Mouse (Mus musculus) adrenal gland, postnatal 10 days (tissue): Measurements from ENCODE around the gene Uqcrh. TPM values are rescaled to one million over a fixed set of nuclear protein-coding genes. Genes with fewer than 3 reads are reported as not detected.

Source experiments
- DNase-seq: peaks from one replicate; pipeline ENCODE4 v3.0.0; 2021; ENCODE audit warnings: mixed read lengths
- total RNA-seq, 2 experiments: library from RNA; stranded (reverse); gene quantifications; 2 replicates each; pipeline ENCODE4 v1.2.3; 2021

The Uqcrh gene
- total RNA-seq, 2 experiments from 2014 or later = 1,050 to 1,199 TPM

- DNase-seq = no peak
These were observed 17.3 kb downstream of the Uqcrh start for GRCm38 (mm10) chr4:116057559-116057958.

GRCm38 (mm10) chr4:116053399-116053961 is 21.4 kb downstream of the Uqcrh start, which contains the start of gene Nsun4:
Gene Nsun4, minus strand, starts transcription at chr4:116053876.
- DNase-seq = peak; percentile 93

GRCm38 (mm10) chr4:116052526-116053293 is 22.2 kb downstream of the Uqcrh start:
- peak; percentile 59 for DNase-seq

- DNase-seq = no peak
These were observed 25.7 kb downstream of the Uqcrh start for GRCm38 (mm10) chr4:116049211-116049610.

GRCm38 (mm10) chr4:116048130-116048920 is 26.5 kb downstream of the Uqcrh start:
- peak; percentile 38 for DNase-seq

- no peak for DNase-seq
These were observed 27.2 kb downstream of the Uqcrh start for GRCm38 (mm10) chr4:116047681-116048080.

- no peak for DNase-seq
These were observed 28.3 kb downstream of the Uqcrh start for GRCm38 (mm10) chr4:116046604-116047003.

- no peak for DNase-seq
These were observed 32.7 kb downstream of the Uqcrh start for GRCm38 (mm10) chr4:116042186-116042585.

GRCm38 (mm10) chr4:116040466-116040865 is 34.4 kb downstream of the Uqcrh start:
- no peak for DNase-seq

GRCm38 (mm10) chr4:116033374-116033773 is 41.5 kb downstream of the Uqcrh start:
- DNase-seq = no peak

- no peak for DNase-seq
These were observed 42.0 kb downstream of the Uqcrh start for GRCm38 (mm10) chr4:116032906-116033305.

- no peak for DNase-seq
These were observed 56.7 kb downstream of the Uqcrh start, which contains the start of gene Faah for GRCm38 (mm10) chr4:116017902-116018746. Gene Faah, minus strand, starts transcription at chr4:116017926.

- DNase-seq = peak; percentile 87
These were observed 57.5 kb downstream of the Uqcrh start for GRCm38 (mm10) chr4:116017300-116017901.

Other genes starting within 250 kb of the Uqcrh start
- gene Mob3c, start 247.0 kb downstream of the Uqcrh start, total RNA-seq = 10 to 100 TPM; 13.8 to 15.1 TPM
- 10 to 100 TPM; 30.4 to 43.9 TPM for gene Mknk1, start 235.9 kb downstream of the Uqcrh start, total RNA-seq
- not detected for gene Kncn, start 190.7 kb downstream of the Uqcrh start, total RNA-seq
- not detected for gene 6430628N08Rik, start 184.4 kb downstream of the Uqcrh start, total RNA-seq
- not detected for gene Dmbx1, start 135.1 kb downstream of the Uqcrh start, total RNA-seq
- 10 to 100 TPM in 1 of 2 experiments, 1 to 10 TPM in 1; 9.8 to 13.8 TPM for gene Faah, start 57.1 kb downstream of the Uqcrh start, total RNA-seq
- 10 to 100 TPM; 24.1 to 28.4 TPM for gene Nsun4, start 21.2 kb downstream of the Uqcrh start, total RNA-seq
- 10 to 100 TPM; 54.5 to 60.0 TPM for gene Lrrc41, start 198 bp upstream of the Uqcrh start, total RNA-seq
- 1 to 10 TPM; 4.3 to 6.5 TPM for gene Rad54l, start 48.6 kb upstream of the Uqcrh start, total RNA-seq
- gene Pomgnt1, start 48.8 kb upstream of the Uqcrh start, total RNA-seq = 10 to 100 TPM; 66.1 to 73.4 TPM
- gene Lurap1, start 76.3 kb upstream of the Uqcrh start, total RNA-seq = 10 to 100 TPM; 14.5 to 19.1 TPM
- not detected for gene Tspan1, start 92.5 kb upstream of the Uqcrh start, total RNA-seq
- gene 1700042G07Rik, start 98.3 kb upstream of the Uqcrh start, total RNA-seq = not detected
- not detected for gene Gm49337, start 98.3 kb upstream of the Uqcrh start, total RNA-seq
- 10 to 100 TPM; 15.6 to 18.9 TPM for gene Pik3r3, start 146.5 kb upstream of the Uqcrh start, total RNA-seq